In the genomic region with DNA sequence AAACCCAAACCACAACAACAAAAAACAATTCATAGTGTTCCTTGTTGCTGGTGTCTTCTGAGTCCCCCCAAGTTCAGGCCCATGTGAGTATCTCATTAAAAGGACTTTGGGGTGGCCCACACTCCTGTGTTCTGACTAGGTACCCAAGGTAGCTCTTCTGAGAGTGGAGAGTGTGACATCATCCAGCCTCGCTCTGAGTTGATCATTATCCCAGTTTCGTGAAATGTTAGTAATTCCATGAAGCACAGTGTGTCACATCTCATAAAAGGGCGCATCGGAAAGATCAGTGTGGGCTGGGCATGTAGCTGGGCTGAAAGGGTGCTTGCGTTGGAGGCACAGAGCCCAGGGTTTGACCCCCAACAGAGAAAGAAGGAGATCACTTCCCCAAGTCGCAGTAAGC, we compare ENCODE assay signal across 27 mouse cellular contexts.
"Had no signal": no experiment of that assay in that cellular context is flagged by ENCODE, and none has a peak within 500 bp of the region (broad histone marks: within the 10 kb centered on the region; RNA-seq: fewer than 3 reads in every experiment).

No protein-coding gene starts in this region.

- H3K4me2 ChIP-seq: heart, embryonic 11.5 days; heart, embryonic 13.5 days; heart, embryonic 15.5 days; hindbrain, embryonic 13.5 days; hindbrain, embryonic 15.5 days; kidney, embryonic 15.5 days; limb, embryonic 13.5 days; limb, embryonic 15.5 days; liver, embryonic 13.5 days; liver, embryonic 15.5 days had no signal

- H3K9ac ChIP-seq: heart, embryonic 13.5 days; heart, embryonic 15.5 days; hindbrain, embryonic 13.5 days; hindbrain, embryonic 15.5 days; kidney, embryonic 15.5 days; limb, embryonic 13.5 days; limb, embryonic 15.5 days; liver, embryonic 13.5 days; liver, embryonic 15.5 days had no signal

- DNase-seq: gastrocnemius, postnatal 14 days; gastrocnemius, postnatal 36 days; heart, adult 11 months; heart, adult 2 months; heart, postnatal 14 days; heart, postnatal 36 days; kidney, adult 11 months; kidney, adult 2 months; kidney, adult 9 months; kidney, postnatal 14 days; kidney, postnatal 36 days; layer of hippocampus, postnatal 36 days; left cerebral cortex, postnatal 4 days; liver, embryonic 13.5 days; lung, adult 18-20 months had no signal

- H3K4me3 ChIP-seq: heart, adult 2 months; heart, embryonic 13.5 days; heart, embryonic 15.5 days; hindbrain, embryonic 13.5 days; hindbrain, embryonic 15.5 days; kidney, embryonic 15.5 days; limb, embryonic 13.5 days; limb, embryonic 15.5 days; liver, embryonic 13.5 days; liver, embryonic 15.5 days had no signal

- H3K27me3 ChIP-seq: hindbrain, embryonic 13.5 days; hindbrain, embryonic 15.5 days had no signal

- H3K9me3 ChIP-seq: heart, embryonic 13.5 days; heart, embryonic 15.5 days; hindbrain, embryonic 13.5 days; hindbrain, embryonic 15.5 days; kidney, embryonic 15.5 days; limb, embryonic 13.5 days; limb, embryonic 15.5 days; liver, embryonic 13.5 days; liver, embryonic 15.5 days had no signal

- H3K36me3 ChIP-seq: heart, embryonic 13.5 days; heart, embryonic 15.5 days; hindbrain, embryonic 13.5 days; hindbrain, embryonic 15.5 days; kidney, embryonic 15.5 days; limb, embryonic 13.5 days; limb, embryonic 15.5 days; liver, embryonic 13.5 days; liver, embryonic 15.5 days had no signal

- H3K27ac ChIP-seq: heart, adult 2 months; heart, embryonic 13.5 days; heart, embryonic 15.5 days; hindbrain, embryonic 13.5 days; hindbrain, embryonic 15.5 days; hindbrain, postnatal 0 days; kidney, embryonic 15.5 days; kidney, postnatal 0 days; limb, embryonic 13.5 days; limb, embryonic 15.5 days; liver, embryonic 13.5 days; liver, embryonic 15.5 days had no signal

- ATAC-seq: hindbrain, postnatal 0 days; intestine, embryonic 16.5 days had no signal
